Mouse (Mus musculus) myocyte (in vitro differentiated cells): ENCODE results near the gene Bcl7b.

Experiments
- CEBPB ChIP-seq: IDR thresholded peaks from 2 replicates; pipeline ENCODE4 v1.6.1; 2011; ENCODE audit warnings: mild to moderate bottlenecking, moderate library complexity; ENCODE audit not compliant: poor library complexity, insufficient read depth, severe bottlenecking
- E2F4 ChIP-seq: IDR thresholded peaks from one replicate; pipeline ENCODE4 v1.6.1; 2011; ENCODE audit warnings: mild to moderate bottlenecking, control low read depth, moderate library complexity; ENCODE audit not compliant: insufficient read depth
- MAX ChIP-seq: IDR thresholded peaks from one replicate; pipeline ENCODE4 v1.6.1; 2011; ENCODE audit warnings: low read depth, mild to moderate bottlenecking, control low read depth
- MYOD1 ChIP-seq, 3 experiments: IDR thresholded peaks; one replicate each; pipeline ENCODE4 v1.6.1; 2011; ENCODE audit warnings: control low read depth in 2 of 3, low read depth in 2 of 3, mild to moderate bottlenecking in 2 of 3, moderate library complexity in 1 of 3; ENCODE audit not compliant: insufficient read length in 2 of 3, control insufficient read depth in 1 of 3
- POLR2A ChIP-seq: IDR thresholded peaks from one replicate; pipeline ENCODE4 v1.6.1; 2011; ENCODE audit warnings: low read depth, mild to moderate bottlenecking, control low read depth, moderate library complexity; ENCODE audit not compliant: insufficient read length
- POLR2AphosphoS2 ChIP-seq: IDR thresholded peaks from one replicate; pipeline ENCODE4 v1.6.1; 2011; ENCODE audit warnings: low read depth, control low read depth; ENCODE audit not compliant: insufficient read length
- REST ChIP-seq: IDR thresholded peaks from one replicate; pipeline ENCODE4 v1.6.1; 2011; ENCODE audit warnings: mild to moderate bottlenecking, control low read depth, moderate library complexity; ENCODE audit not compliant: insufficient read depth, insufficient read length
- SRF ChIP-seq: IDR thresholded peaks from one replicate; pipeline ENCODE4 v1.6.1; 2011; ENCODE audit warnings: low read depth; ENCODE audit not compliant: control insufficient read depth, insufficient read length
- TCF12 ChIP-seq: IDR thresholded peaks from one replicate; pipeline ENCODE4 v1.6.1; 2011; ENCODE audit warnings: mild to moderate bottlenecking, control low read depth; ENCODE audit not compliant: poor library complexity, insufficient read depth, severe bottlenecking
- TCF3 ChIP-seq: IDR thresholded peaks from one replicate; pipeline ENCODE4 v1.6.1; 2011; ENCODE audit warnings: low read depth, control low read depth; ENCODE audit not compliant: insufficient read length
- USF1 ChIP-seq: IDR thresholded peaks from one replicate; pipeline ENCODE4 v1.6.1; 2011; ENCODE audit warnings: low read depth, mild to moderate bottlenecking, control low read depth, moderate library complexity

- TF ChIP-seq POLR2A (no peak), CEBPB (no peak), E2F4 (no peak), POLR2AphosphoS2 (no peak), REST (no peak), SRF (no peak), TCF12 (no peak), USF1 (no peak), MAX (no peak), MYOD1 (IDR thresholded peaks at IDR 0.05; ENCODE audit: control insufficient read depth in 1 of 3, insufficient read length in 2 of 3, low read depth in 2 of 3) (no peak), TCF3 (no peak)
Measured at GRCm38 (mm10) chr5:135216871-135217270, 48.8 kb downstream of the Bcl7b start.
